Mouse (Mus musculus) olfactory bulb, adult 2 months (tissue): ENCODE results near the gene Pten.

Experiments used
- CTCF ChIP-seq: fragments of 200-500 bp; IDR thresholded peaks from 2 replicates; pipeline ENCODE4 v1.5.1; 2012; ENCODE audit warnings: low read depth, mild to moderate bottlenecking, low read length, moderate library complexity; ENCODE audit not compliant: insufficient read depth
- POLR2A ChIP-seq: fragments of 200-500 bp; IDR thresholded peaks from 2 replicates; pipeline ENCODE4 v1.6.1; 2012; ENCODE audit warnings: mild to moderate bottlenecking, low read depth, low read length, moderate library complexity; ENCODE audit not compliant: insufficient read depth

DNA sequence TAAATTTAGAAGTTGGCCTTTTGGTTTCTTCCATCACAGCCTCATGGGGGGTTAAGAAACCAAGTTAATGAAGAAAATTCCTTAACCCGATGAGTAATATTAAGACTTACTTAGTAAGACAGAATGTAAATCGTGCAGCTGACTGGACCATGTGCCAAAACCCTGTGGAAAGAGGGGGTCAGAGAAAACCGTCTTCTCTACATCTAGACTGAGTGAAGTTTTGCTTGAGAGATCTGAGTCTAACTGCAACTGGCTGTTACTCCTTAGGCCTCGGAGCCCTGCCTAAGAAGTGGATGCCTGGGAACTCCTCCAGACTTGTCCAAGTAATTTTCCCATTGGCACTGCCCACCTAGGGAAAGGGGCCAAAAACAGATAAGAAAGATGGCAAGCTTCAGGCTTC lies 74.0 kb downstream of the Pten start:
- TF ChIP-seq POLR2A (no peak), CTCF (no peak)
